Mouse (Mus musculus): ENCODE data around the gene Spag16. TPM values are rescaled to one million over a fixed set of nuclear protein-coding genes. Genes with fewer than 3 reads are reported as not detected.
A peak's percentile ranks its signal among the peaks of the same experiment; 100 is the strongest.

Gene Spag16
- total and polyA plus RNA-seq, 2 experiments from 2014 or later = 2.5 to 4.7 TPM

DNA sequence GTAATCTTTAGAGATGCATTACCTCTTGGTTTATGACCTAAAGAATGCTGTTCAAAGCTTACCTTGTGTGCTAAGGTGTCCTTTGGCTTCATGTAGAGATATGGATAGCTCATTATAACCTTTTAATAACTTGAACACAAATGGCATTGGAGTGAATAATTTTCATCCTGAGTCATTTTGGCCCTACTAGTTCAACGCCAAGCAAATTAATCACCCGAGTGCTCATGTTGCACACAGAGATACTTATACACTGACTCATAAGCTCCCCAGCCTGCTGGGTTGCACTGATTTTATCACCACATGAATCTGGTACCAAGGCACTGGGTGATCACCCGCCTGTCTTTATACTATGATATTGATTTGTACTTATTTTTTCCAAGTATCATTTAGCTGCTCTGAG lies 795.0 kb downstream of the Spag16 start:
- TF ChIP-seq CTCF (IDR thresholded peaks at IDR 0.05; ENCODE audit: low read depth) = no peak
- no peaks in the 10 kb centered on the region for H3K4me1 ChIP-seq (ENCODE audit: insufficient read depth)
- no peak for DNase-seq
- no peak overlapping the region for H3K27ac ChIP-seq (ENCODE audit: low read depth, low read length)
- no peaks in the 10 kb centered on the region for H3K36me3 ChIP-seq (ENCODE audit: insufficient read depth)
- 87% methylated on average over 3 of the region's 3 CpGs for WGBS
- ATAC-seq = no peak
- H3K4me3 ChIP-seq (ENCODE audit: low read depth, low read length) = no peak overlapping the region
- no peaks in the 10 kb centered on the region for H3K9me3 ChIP-seq (ENCODE audit: low read length)
- H3K4me2 ChIP-seq (ENCODE audit: low read depth) = no peak overlapping the region
- H3K9ac ChIP-seq = no peak overlapping the region
- H3K27me3 ChIP-seq (ENCODE audit: insufficient read depth, low read length) = no peaks in the 10 kb centered on the region

DNA sequence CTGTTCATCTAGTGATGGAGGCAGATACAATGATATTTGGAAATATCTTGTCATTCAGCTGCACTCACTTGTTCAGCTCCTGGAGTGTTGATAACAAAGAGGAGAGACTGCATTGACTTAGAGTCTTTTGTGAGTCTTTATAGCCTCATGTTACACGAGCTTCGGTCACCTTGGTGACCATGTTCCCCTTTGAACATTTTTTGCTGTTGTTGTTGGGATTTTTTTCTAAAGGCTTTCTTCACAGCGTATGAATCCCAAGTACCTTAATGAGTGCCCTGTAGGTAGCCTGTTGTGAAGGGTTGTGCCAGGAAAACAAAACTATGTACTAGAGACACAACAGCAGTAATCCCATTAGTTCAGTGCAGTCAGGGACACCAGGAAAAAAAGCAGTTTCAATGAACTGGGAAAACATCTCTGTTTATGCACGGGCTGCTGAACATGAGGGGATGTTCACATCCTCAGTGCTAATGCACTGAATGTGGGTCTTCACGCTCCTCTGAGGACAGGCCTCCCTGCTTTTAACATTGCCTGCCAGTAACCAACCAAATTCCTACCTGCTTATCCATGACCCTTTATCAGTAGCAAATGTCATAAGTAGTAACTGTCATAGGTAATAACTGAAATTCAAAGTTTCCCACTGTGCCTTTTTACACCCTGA lies 798.2 kb downstream of the Spag16 start:
- no peaks in the 10 kb centered on the region for H3K36me3 ChIP-seq (ENCODE audit: insufficient read depth)
- TF ChIP-seq CTCF (IDR thresholded peaks at IDR 0.05; ENCODE audit: low read depth) = no peak
- WGBS = 5% methylated on average over 5 of the region's 5 CpGs
- no peak for DNase-seq
- no peak overlapping the region for H3K9ac ChIP-seq
- H3K27ac ChIP-seq (ENCODE audit: low read depth, low read length) = no peak overlapping the region
- no peaks in the 10 kb centered on the region for H3K4me1 ChIP-seq (ENCODE audit: insufficient read depth)
- H3K27me3 ChIP-seq (ENCODE audit: insufficient read depth, low read length) = no peaks in the 10 kb centered on the region
- no peaks in the 10 kb centered on the region for H3K9me3 ChIP-seq (ENCODE audit: low read length)
- peak; percentile 14; the same call in 1 of the 2 replicates for ATAC-seq
- no peak overlapping the region for H3K4me3 ChIP-seq (ENCODE audit: low read depth, low read length)
- no peak overlapping the region for H3K4me2 ChIP-seq (ENCODE audit: low read depth)

DNA sequence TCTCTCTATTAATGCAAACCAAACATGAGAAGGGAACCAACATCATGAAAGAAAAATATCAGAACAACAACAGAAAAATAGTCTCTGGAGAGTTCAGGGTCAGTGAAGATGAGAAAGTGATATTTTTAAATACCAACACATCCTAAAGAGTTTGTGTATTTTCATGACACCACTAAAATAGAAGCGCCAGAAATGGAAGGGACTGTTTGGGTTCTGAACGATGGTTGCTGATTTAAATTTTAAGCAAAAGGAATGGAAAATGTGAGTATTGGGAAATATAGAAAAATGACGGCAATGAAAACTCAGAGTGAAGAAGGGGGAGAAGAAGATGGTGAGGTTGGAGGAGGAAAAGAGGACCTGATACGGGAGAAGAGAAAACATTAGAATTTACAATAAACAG lies 825.9 kb downstream of the Spag16 start:
- Histone ChIP-seq H3K36me3 (ENCODE audit: insufficient read depth) (no peaks in the 10 kb centered on the region), H3K9me3 (ENCODE audit: low read length) (no peaks in the 10 kb centered on the region), H3K9ac (no peak overlapping the region), H3K4me2 (ENCODE audit: low read depth) (no peak overlapping the region), H3K4me1 (ENCODE audit: insufficient read depth) (no peaks in the 10 kb centered on the region), H3K27ac (ENCODE audit: low read depth, low read length) (no peak overlapping the region), H3K4me3 (ENCODE audit: low read depth, low read length) (no peak overlapping the region), H3K27me3 (ENCODE audit: insufficient read depth, low read length) (no peaks in the 10 kb centered on the region)
- DNase-seq = no peak
- no peak for ATAC-seq
- no peak for TF ChIP-seq CTCF (IDR thresholded peaks at IDR 0.05; ENCODE audit: low read depth)
- WGBS = 93% methylated on average over 4 of the region's 4 CpGs

GRCm38 (mm10) chr1:70692529-70692928 lies 865.8 kb downstream of the Spag16 start:
- no peaks in the 10 kb centered on the region for H3K27me3 ChIP-seq (ENCODE audit: insufficient read depth, low read length)
- no peaks in the 10 kb centered on the region for H3K4me1 ChIP-seq (ENCODE audit: insufficient read depth)
- H3K4me3 ChIP-seq (ENCODE audit: low read depth, low read length) = no peak overlapping the region
- H3K9ac ChIP-seq = no peak overlapping the region
- ATAC-seq = no peak
- DNase-seq = no peak
- H3K4me2 ChIP-seq (ENCODE audit: low read depth) = no peak overlapping the region
- H3K36me3 ChIP-seq (ENCODE audit: insufficient read depth) = no peaks in the 10 kb centered on the region
- TF ChIP-seq CTCF (IDR thresholded peaks at IDR 0.05; ENCODE audit: low read depth) = no peak
- H3K27ac ChIP-seq (ENCODE audit: low read depth, low read length) = no peak overlapping the region
- no peaks in the 10 kb centered on the region for H3K9me3 ChIP-seq (ENCODE audit: low read length)
- WGBS = 65% methylated on average over 2 of the region's 2 CpGs

DNA sequence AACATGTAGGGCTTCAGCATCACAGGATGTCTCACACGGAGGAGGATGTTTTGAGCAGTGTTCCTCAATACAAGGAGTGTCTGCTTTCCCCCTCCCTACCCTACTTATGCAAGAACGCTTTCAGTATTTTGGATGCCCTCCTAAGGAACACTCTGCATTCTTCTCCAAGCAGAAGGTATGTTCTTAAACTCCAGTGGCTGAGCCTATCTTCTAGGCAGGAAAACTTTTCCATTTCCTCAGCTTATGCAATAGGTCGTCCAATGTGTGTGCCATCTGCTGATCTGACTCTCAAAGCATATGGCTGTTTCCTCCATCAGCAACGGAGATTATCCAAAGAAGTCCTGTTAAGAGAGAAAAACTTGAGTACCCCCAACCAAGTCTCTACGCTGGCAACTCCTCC lies 873.5 kb downstream of the Spag16 start:
- no peak for TF ChIP-seq CTCF (IDR thresholded peaks at IDR 0.05; ENCODE audit: low read depth)
- Histone ChIP-seq H3K36me3 (ENCODE audit: insufficient read depth) (no peaks in the 10 kb centered on the region), H3K4me2 (ENCODE audit: low read depth) (no peak overlapping the region), H3K4me3 (ENCODE audit: low read depth, low read length) (no peak overlapping the region), H3K27ac (ENCODE audit: low read depth, low read length) (no peak overlapping the region), H3K9me3 (ENCODE audit: low read length) (no peaks in the 10 kb centered on the region), H3K4me1 (ENCODE audit: insufficient read depth) (no peaks in the 10 kb centered on the region), H3K9ac (no peak overlapping the region), H3K27me3 (ENCODE audit: insufficient read depth, low read length) (no peaks in the 10 kb centered on the region)
- ATAC-seq (no peak), DNase-seq (no peak)
- 84% methylated on average over 5 of the region's 5 CpGs for whole genome bisulfite sequencing

DNA sequence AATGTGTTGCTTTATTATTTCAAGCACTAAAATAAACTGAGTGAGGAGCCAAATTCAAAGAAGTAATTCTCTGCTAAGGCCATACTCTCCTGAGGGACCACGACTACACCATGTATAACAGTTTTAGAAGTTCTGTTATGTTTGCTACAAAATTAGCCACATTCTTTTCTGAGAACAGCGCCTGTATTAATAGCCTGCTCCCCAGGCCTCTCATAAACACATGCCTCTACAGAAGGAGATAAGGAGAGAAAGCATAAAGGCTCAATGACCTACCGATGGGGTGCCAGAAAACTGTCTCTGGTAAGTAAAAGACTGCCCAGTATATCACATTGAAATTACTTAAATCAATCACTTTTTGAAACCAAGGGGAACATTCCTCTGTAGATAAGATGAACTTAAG lies 877.2 kb downstream of the Spag16 start:
- WGBS = 79% methylated on average over 3 of the region's 3 CpGs
- Histone ChIP-seq H3K9me3 (ENCODE audit: low read length) (no peaks in the 10 kb centered on the region), H3K27ac (ENCODE audit: low read depth, low read length) (no peak overlapping the region), H3K27me3 (ENCODE audit: insufficient read depth, low read length) (no peaks in the 10 kb centered on the region), H3K9ac (no peak overlapping the region), H3K4me2 (ENCODE audit: low read depth) (no peak overlapping the region), H3K4me1 (ENCODE audit: insufficient read depth) (no peaks in the 10 kb centered on the region), H3K36me3 (ENCODE audit: insufficient read depth) (no peaks in the 10 kb centered on the region), H3K4me3 (ENCODE audit: low read depth, low read length) (no peak overlapping the region)
- no peak for ATAC-seq
- no peak for DNase-seq
- no peak for TF ChIP-seq CTCF (IDR thresholded peaks at IDR 0.05; ENCODE audit: low read depth)

GRCm38 (mm10) chr1:70705821-70706220 lies 879.1 kb downstream of the Spag16 start:
- DNase-seq = no peak
- ATAC-seq = no peak
- Histone ChIP-seq H3K27ac (ENCODE audit: low read depth, low read length) (no peak overlapping the region), H3K4me1 (ENCODE audit: insufficient read depth) (no peaks in the 10 kb centered on the region), H3K36me3 (ENCODE audit: insufficient read depth) (no peaks in the 10 kb centered on the region), H3K9me3 (ENCODE audit: low read length) (no peaks in the 10 kb centered on the region), H3K27me3 (ENCODE audit: insufficient read depth, low read length) (no peaks in the 10 kb centered on the region), H3K4me3 (ENCODE audit: low read depth, low read length) (no peak overlapping the region), H3K4me2 (ENCODE audit: low read depth) (no peak overlapping the region), H3K9ac (no peak overlapping the region)
- TF ChIP-seq CTCF (IDR thresholded peaks at IDR 0.05; ENCODE audit: low read depth) = no peak
- WGBS = 75% methylated on average over 3 of the region's 3 CpGs

Data from forebrain, postnatal 0 days (tissue).